Comparison of ENCODE assay signal across 7 mouse cellular contexts in genomic region chr9:96259753-96260520, GRCm38 (mm10).
DNase-seq lines count a peak whose midpoint lies in the region; ATAC-seq lines count a peak whose summit lies in the region.

No protein-coding gene starts in this region.

- peak overlapping the region; percentile 52 for H3K4me3 ChIP-seq in midbrain, embryonic 12.5 days
- H3K4me3 ChIP-seq in stomach, embryonic 16.5 days (replicated peaks; ENCODE audit: low read length): peak overlapping the region; percentile 48

- H3K4me1 ChIP-seq in midbrain, embryonic 12.5 days: peaks cover 11% of the 10 kb centered on the region
- peaks cover 7% of the 10 kb centered on the region; the same call in 1 of the 2 replicates for H3K4me1 ChIP-seq in stomach, embryonic 16.5 days (ENCODE audit: control insufficient read depth, insufficient read depth, low read length)

- peak; percentile 10 for DNase-seq in urinary bladder, postnatal 14 days (ENCODE audit: low spot score)
- no peak for DNase-seq in urinary bladder, adult 18-20 months (ENCODE audit: low spot score in 2 of 2)
- DNase-seq in embryo, embryonic 10.5 days (ENCODE audit: low spot score): peak; percentile 82
- peak; percentile 17 for DNase-seq in heart, postnatal 4 days
- peak; percentile 34 to 46 for DNase-seq in layer of hippocampus, postnatal 36 days

- H3K9ac ChIP-seq in midbrain, embryonic 12.5 days (replicated peaks): peak overlapping the region; percentile 44; the same call in 1 of the 2 replicates
- H3K9ac ChIP-seq in stomach, embryonic 16.5 days (ENCODE audit: low read length): peak overlapping the region; percentile 66

- peak overlapping the region; percentile 73 for H3K27ac ChIP-seq in midbrain, embryonic 12.5 days (replicated peaks)
- H3K27ac ChIP-seq in stomach, embryonic 16.5 days (ENCODE audit: low read length): no peak overlapping the region

- H3K36me3 ChIP-seq in midbrain, embryonic 12.5 days: no peaks in the 10 kb centered on the region
- H3K36me3 ChIP-seq in stomach, embryonic 16.5 days (ENCODE audit: control insufficient read depth, insufficient read depth, low read length): no peaks in the 10 kb centered on the region

- ATAC-seq in midbrain, embryonic 12.5 days (ENCODE audit: low FRiP score, low read depth): peak; percentile 86
- ATAC-seq in stomach, embryonic 16.5 days (ENCODE audit: insufficient read depth, low FRiP score): no peak

- H3K27me3 ChIP-seq in midbrain, embryonic 12.5 days: no peaks in the 10 kb centered on the region
- no peaks in the 10 kb centered on the region for H3K27me3 ChIP-seq in stomach, embryonic 16.5 days (ENCODE audit: control insufficient read depth, insufficient read depth, low read length)

- WGBS in midbrain, embryonic 12.5 days: 1% methylated on average over 10 of the region's 10 CpGs
- WGBS in stomach, embryonic 16.5 days: 4% methylated on average over 10 of the region's 10 CpGs

- H3K9me3 ChIP-seq in midbrain, embryonic 12.5 days: no peaks in the 10 kb centered on the region
- H3K9me3 ChIP-seq in stomach, embryonic 16.5 days (replicated peaks; ENCODE audit: control insufficient read depth, low read length): no peaks in the 10 kb centered on the region

- H3K4me2 ChIP-seq in midbrain, embryonic 12.5 days (replicated peaks): peak overlapping the region; percentile 52
- H3K4me2 ChIP-seq in stomach, embryonic 16.5 days (ENCODE audit: low read depth, low read length): peak overlapping the region; percentile 71

Comparison
In these comparisons a context has a peak if more than half of its experiments do, and no peak if none do; other contexts are left out.
1. DNase-seq: peak in urinary bladder, postnatal 14 days (single experiment), embryo, embryonic 10.5 days (single experiment), heart, postnatal 4 days (single experiment) and layer of hippocampus, postnatal 36 days (2 of 2); none in urinary bladder, adult 18-20 months (0 of 2).